Mouse (Mus musculus) embryonic facial prominence, embryonic 13.5 days (tissue): Measurements from ENCODE around the gene Slc17a3. TPM values are rescaled to one million over a fixed set of nuclear protein-coding genes. Genes with fewer than 3 reads are reported as not detected.

Experiments used
- ATAC-seq: fragments of 200-750 bp; cut with Nextera tagmentation; 2 replicates; pipeline ENCODE4 v1.8.0; 2017; ENCODE audit warnings: low read depth; ENCODE audit not compliant: insufficient number of reproducible peaks, insufficient read depth, low FRiP score, low TSS enrichment
- H3K27ac ChIP-seq: fragments of 300-500 bp; sonication (generic); 2 replicates; pipeline ENCODE4 v1.5.1; 2015; ENCODE audit warnings: moderate library complexity, mild to moderate bottlenecking, inconsistent platforms
- H3K27me3 ChIP-seq: fragments of 300-500 bp; sonication (generic); 2 replicates; pipeline ENCODE4 v1.6.1; 2015; ENCODE audit warnings: mild to moderate bottlenecking, inconsistent platforms
- H3K36me3 ChIP-seq: fragments of 300-500 bp; sonication (generic); 2 replicates; pipeline ENCODE4 v1.6.1; 2015; ENCODE audit warnings: mild to moderate bottlenecking, inconsistent platforms
- H3K4me1 ChIP-seq: fragments of 300-500 bp; sonication (generic); 2 replicates; pipeline ENCODE4 v1.6.1; 2015; ENCODE audit warnings: inconsistent platforms
- H3K4me2 ChIP-seq: fragments of 300-500 bp; sonication (generic); 2 replicates; pipeline ENCODE4 v1.6.1; 2015; ENCODE audit warnings: moderate library complexity, mild to moderate bottlenecking, inconsistent platforms
- H3K4me3 ChIP-seq: fragments of 300-500 bp; sonication (generic); 2 replicates; pipeline ENCODE4 v1.5.1; 2015; ENCODE audit warnings: mild to moderate bottlenecking, inconsistent platforms
- H3K9ac ChIP-seq: fragments of 300-500 bp; sonication (generic); 2 replicates; pipeline ENCODE4 v1.6.1; 2015; ENCODE audit warnings: mild to moderate bottlenecking, inconsistent platforms
- H3K9me3 ChIP-seq: fragments of 300-500 bp; sonication (generic); 2 replicates; pipeline ENCODE4 v1.6.1; 2016; ENCODE audit warnings: inconsistent platforms
- WGBS: fragments of 180-500 bp; shearing (Covaris S2); methylation state at CpG from one replicate; pipeline ENCODE4 v1.1.7; 2015; ENCODE audit warnings: mixed read lengths; 5-methylcytosine and 5-hydroxymethylcytosine counted together
- polyA plus RNA-seq: library from polyadenylated mRNA; unstranded; fragments of >200 nt; fragmentation: Nextera tagmentation; extraction: Ambion mirVana; gene quantifications from 2 replicates; pipeline ENCODE4 v1.2.1, GENCODE M21; 2015

The Slc17a3 gene
- not detected in 2 replicates for polyA plus RNA-seq

GRCm38 (mm10) chr13:23839308-23839707 lies at the start of gene Slc17a3:
Slc17a3 (plus strand) TSS chr13:23839434.
- Histone ChIP-seq H3K9ac (no peak within 1 kb of the TSS), H3K9me3 (no peaks in the 10 kb centered on the region), H3K4me1 (no peaks in the 10 kb centered on the region), H3K36me3 (no peaks in the 10 kb centered on the region), H3K4me3 (no peak within 1 kb of the TSS), H3K4me2 (no peak within 1 kb of the TSS), H3K27me3 (no peaks in the 10 kb centered on the region), H3K27ac (no peak within 1 kb of the TSS)
- ATAC-seq = no peak
- 75% methylated on average over 2 of the region's 2 CpGs for WGBS

GRCm38 (mm10) chr13:23792520-23792919 lies 46.7 kb upstream of the Slc17a3 start:
- no peaks in the 10 kb centered on the region for H3K36me3 ChIP-seq
- no peaks in the 10 kb centered on the region for H3K9me3 ChIP-seq
- H3K27me3 ChIP-seq = no peaks in the 10 kb centered on the region
- no peak for ATAC-seq
- H3K27ac ChIP-seq = no peak overlapping the region
- no peak overlapping the region for H3K4me3 ChIP-seq
- 43% methylated on average over 2 of the region's 2 CpGs for WGBS
- H3K9ac ChIP-seq = no peak overlapping the region
- H3K4me1 ChIP-seq = no peaks in the 10 kb centered on the region
- H3K4me2 ChIP-seq = no peak overlapping the region

GRCm38 (mm10) chr13:23799405-23799804 lies 39.8 kb upstream of the Slc17a3 start:
- no peaks in the 10 kb centered on the region; the same call in 1 of the 2 replicates for H3K4me1 ChIP-seq
- no peak overlapping the region for H3K9ac ChIP-seq
- no peaks in the 10 kb centered on the region for H3K36me3 ChIP-seq
- H3K27ac ChIP-seq = no peak overlapping the region
- H3K4me2 ChIP-seq = no peak overlapping the region
- no peak for ATAC-seq
- WGBS = 61% methylated on average over 5 of the region's 5 CpGs
- H3K27me3 ChIP-seq = no peaks in the 10 kb centered on the region
- H3K9me3 ChIP-seq = no peaks in the 10 kb centered on the region
- H3K4me3 ChIP-seq = no peak overlapping the region

- no peak overlapping the region for H3K9ac ChIP-seq
- ATAC-seq = no peak
- H3K27ac ChIP-seq = no peak overlapping the region
- H3K27me3 ChIP-seq = no peaks in the 10 kb centered on the region
- H3K9me3 ChIP-seq = no peaks in the 10 kb centered on the region
- WGBS = 88% methylated on average over 2 of the region's 2 CpGs
- no peak overlapping the region for H3K4me2 ChIP-seq
- peaks cover 5% of the 10 kb centered on the region; the same call in 1 of the 2 replicates for H3K4me1 ChIP-seq
- H3K4me3 ChIP-seq = no peak overlapping the region
- no peaks in the 10 kb centered on the region for H3K36me3 ChIP-seq
Observed at GRCm38 (mm10) chr13:23804532-23804931, 34.7 kb upstream of the Slc17a3 start.

- no peak within 1 kb of the TSS for H3K9ac ChIP-seq
- 89% methylated on average over 15 of the region's 15 CpGs for WGBS
- no peaks in the 10 kb centered on the region for H3K36me3 ChIP-seq
- no peak within 1 kb of the TSS for H3K4me2 ChIP-seq
- H3K27ac ChIP-seq = no peak within 1 kb of the TSS
- no peaks in the 10 kb centered on the region for H3K9me3 ChIP-seq
- no peaks in the 10 kb centered on the region for H3K27me3 ChIP-seq
- no peak within 1 kb of the TSS for H3K4me3 ChIP-seq
- ATAC-seq = no peak
- H3K4me1 ChIP-seq = peaks cover 5% of the 10 kb centered on the region; the same call in 1 of the 2 replicates
Observed at GRCm38 (mm10) chr13:23806422-23807052, 32.7 kb upstream of the Slc17a3 start, which contains the start of gene Slc17a2. Slc17a2 (plus strand) TSS chr13:23806993.

- no peak overlapping the region for H3K9ac ChIP-seq
- H3K4me2 ChIP-seq = no peak overlapping the region
- WGBS = 73% methylated on average over 2 of the region's 2 CpGs
- no peak overlapping the region for H3K27ac ChIP-seq
- no peak overlapping the region for H3K4me3 ChIP-seq
- ATAC-seq = no peak
- no peaks in the 10 kb centered on the region for H3K9me3 ChIP-seq
- H3K27me3 ChIP-seq = no peaks in the 10 kb centered on the region
- H3K4me1 ChIP-seq = no peaks in the 10 kb centered on the region
- no peaks in the 10 kb centered on the region for H3K36me3 ChIP-seq
Observed at GRCm38 (mm10) chr13:23816148-23816547, 23.1 kb upstream of the Slc17a3 start.

GRCm38 (mm10) chr13:23820179-23820940 lies 18.9 kb upstream of the Slc17a3 start:
- 62% methylated on average over 4 of the region's 4 CpGs for WGBS

GRCm38 (mm10) chr13:23822213-23822612 lies 17.0 kb upstream of the Slc17a3 start:
- H3K9ac ChIP-seq = no peak overlapping the region
- no peaks in the 10 kb centered on the region for H3K9me3 ChIP-seq
- H3K27ac ChIP-seq = no peak overlapping the region
- H3K4me2 ChIP-seq = no peak overlapping the region
- no peaks in the 10 kb centered on the region for H3K4me1 ChIP-seq
- H3K4me3 ChIP-seq = no peak overlapping the region
- WGBS = 87% methylated on average over 3 of the region's 3 CpGs
- H3K27me3 ChIP-seq = no peaks in the 10 kb centered on the region
- ATAC-seq = no peak
- H3K36me3 ChIP-seq = no peaks in the 10 kb centered on the region

More at GRCm38 (mm10) chr13:23820179-23820940, 18.9 kb upstream of the Slc17a3 start:
- no peaks in the 10 kb centered on the region for H3K27me3 ChIP-seq
- no peak overlapping the region for H3K4me3 ChIP-seq
- no peak overlapping the region for H3K27ac ChIP-seq
- H3K4me1 ChIP-seq = no peaks in the 10 kb centered on the region
- no peak overlapping the region for H3K4me2 ChIP-seq
- no peak overlapping the region for H3K9ac ChIP-seq
- no peaks in the 10 kb centered on the region for H3K9me3 ChIP-seq
- no peak for ATAC-seq
- no peaks in the 10 kb centered on the region for H3K36me3 ChIP-seq

- WGBS = 69% methylated on average over 3 of the region's 3 CpGs
- no peak overlapping the region for H3K9ac ChIP-seq
- no peak overlapping the region for H3K4me3 ChIP-seq
- no peaks in the 10 kb centered on the region for H3K9me3 ChIP-seq
- H3K36me3 ChIP-seq = no peaks in the 10 kb centered on the region
- no peaks in the 10 kb centered on the region for H3K4me1 ChIP-seq
- no peak overlapping the region for H3K4me2 ChIP-seq
- H3K27me3 ChIP-seq = no peaks in the 10 kb centered on the region
- no peak for ATAC-seq
- no peak overlapping the region for H3K27ac ChIP-seq
Observed at GRCm38 (mm10) chr13:23826606-23827005, 12.6 kb upstream of the Slc17a3 start.

- WGBS = 12% methylated on average over 6 of the region's 6 CpGs
- H3K4me3 ChIP-seq = no peak overlapping the region
- no peak for ATAC-seq
- no peaks in the 10 kb centered on the region for H3K27me3 ChIP-seq
- H3K9ac ChIP-seq = no peak overlapping the region
- H3K9me3 ChIP-seq = no peaks in the 10 kb centered on the region
- no peak overlapping the region for H3K4me2 ChIP-seq
- H3K36me3 ChIP-seq = no peaks in the 10 kb centered on the region
- H3K4me1 ChIP-seq = no peaks in the 10 kb centered on the region
- no peak overlapping the region for H3K27ac ChIP-seq
Observed at GRCm38 (mm10) chr13:23833053-23833452, 6.2 kb upstream of the Slc17a3 start.

- H3K4me1 ChIP-seq = no peaks in the 10 kb centered on the region
- no peaks in the 10 kb centered on the region for H3K9me3 ChIP-seq
- 82% methylated on average over 5 of the region's 5 CpGs for WGBS
- H3K36me3 ChIP-seq = no peaks in the 10 kb centered on the region
- no peak for ATAC-seq
- no peak overlapping the region for H3K4me2 ChIP-seq
- H3K9ac ChIP-seq = no peak overlapping the region
- H3K4me3 ChIP-seq = no peak overlapping the region
- no peak overlapping the region for H3K27ac ChIP-seq
- H3K27me3 ChIP-seq = no peaks in the 10 kb centered on the region
Observed at GRCm38 (mm10) chr13:23834836-23835235, 4.4 kb upstream of the Slc17a3 start.

GRCm38 (mm10) chr13:23836630-23837029 lies 2.6 kb upstream of the Slc17a3 start:
- no peak overlapping the region for H3K9ac ChIP-seq
- WGBS = 88% methylated on average over 5 of the region's 5 CpGs
- no peak overlapping the region for H3K27ac ChIP-seq
- ATAC-seq = no peak
- no peaks in the 10 kb centered on the region for H3K27me3 ChIP-seq
- no peaks in the 10 kb centered on the region for H3K36me3 ChIP-seq
- no peak overlapping the region for H3K4me3 ChIP-seq
- no peaks in the 10 kb centered on the region for H3K4me1 ChIP-seq
- H3K4me2 ChIP-seq = no peak overlapping the region
- no peaks in the 10 kb centered on the region for H3K9me3 ChIP-seq
